Comparison of ENCODE assay signal across 28 mouse cellular contexts in genomic region chr11:95301772-95302171, GRCm38 (mm10). TPM values are rescaled to one million over a fixed set of nuclear protein-coding genes. Genes with fewer than 3 reads are reported as not detected.
A peak's percentile ranks its signal among the peaks of the same experiment; 100 is the strongest.
DNase-seq lines count a peak whose midpoint lies in the region; ATAC-seq and TF ChIP-seq lines count a peak whose summit lies in the region.
"Had no signal": no experiment of that assay in that cellular context is flagged by ENCODE, and none has a peak within 500 bp of the region (broad histone marks: within the 10 kb centered on the region; RNA-seq: fewer than 3 reads in every experiment).

No protein-coding gene starts in this region.

- peaks cover 6% of the 10 kb centered on the region for H3K36me3 ChIP-seq in kidney, adult 2 months (ENCODE audit: control insufficient read depth, insufficient read depth, low read length)
- peaks cover 83% of the 10 kb centered on the region for H3K36me3 ChIP-seq in ES-Bruce4 (ENCODE audit: control insufficient read depth, insufficient read depth, low read length, poor library complexity, severe bottlenecking)
- peaks cover 17% of the 10 kb centered on the region for H3K36me3 ChIP-seq in intestine, embryonic 16.5 days (ENCODE audit: control insufficient read depth, insufficient read depth, low read length)
- H3K36me3 ChIP-seq in embryonic facial prominence, embryonic 10.5 days (replicated peaks), result peaks cover 98% of the 10 kb centered on the region
- H3K36me3 ChIP-seq in neural tube, embryonic 15.5 days, result peaks cover 55% of the 10 kb centered on the region

- no peak overlapping the region for H3K4me2 ChIP-seq in intestine, embryonic 16.5 days (ENCODE audit: low read depth, low read length)
- H3K4me2 ChIP-seq in neural tube, embryonic 15.5 days, result no peak overlapping the region
- H3K4me2 ChIP-seq: embryonic facial prominence, embryonic 13.5 days; forebrain, embryonic 12.5 days; forebrain, embryonic 15.5 days; heart, embryonic 12.5 days; heart, embryonic 15.5 days; hindbrain, embryonic 14.5 days had no signal

- WGBS in kidney, adult 2 months, result 64% methylated on average over 3 of the region's 3 CpGs
- WGBS in intestine, embryonic 16.5 days, result 60% methylated on average over 3 of the region's 3 CpGs
- WGBS in embryonic facial prominence, embryonic 10.5 days, result 90% methylated on average over 3 of the region's 3 CpGs
- WGBS in neural tube, embryonic 15.5 days, result 54% methylated on average over 3 of the region's 3 CpGs

- no peak overlapping the region for H3K9ac ChIP-seq in ES-Bruce4 (ENCODE audit: low read depth, poor library complexity, severe bottlenecking)
- H3K9ac ChIP-seq in intestine, embryonic 16.5 days (ENCODE audit: low read depth, low read length), result no peak overlapping the region
- H3K9ac ChIP-seq in neural tube, embryonic 15.5 days (replicated peaks), result no peak overlapping the region
- H3K9ac ChIP-seq: embryonic facial prominence, embryonic 13.5 days; forebrain, embryonic 12.5 days; forebrain, embryonic 15.5 days; heart, embryonic 12.5 days; heart, embryonic 15.5 days; hindbrain, embryonic 14.5 days had no signal

- TF ChIP-seq POLR2A in kidney, adult 2 months (IDR thresholded peaks at IDR 0.05; ENCODE audit: low read depth, low read length), result no peak
- no peak for TF ChIP-seq POLR2A in ES-Bruce4 (IDR thresholded peaks at IDR 0.05; ENCODE audit: insufficient read depth, low read length)

- H3K4me1 ChIP-seq in kidney, adult 2 months (ENCODE audit: control insufficient read depth, insufficient read depth, low read length), result no peaks in the 10 kb centered on the region
- H3K4me1 ChIP-seq in ES-Bruce4 (ENCODE audit: control insufficient read depth, insufficient read depth, low read length), result no peaks in the 10 kb centered on the region
- H3K4me1 ChIP-seq in intestine, embryonic 16.5 days (ENCODE audit: control insufficient read depth, insufficient read depth, low read length), result peaks cover 7% of the 10 kb centered on the region; the same call in 1 of the 2 replicates
- no peaks in the 10 kb centered on the region for H3K4me1 ChIP-seq in embryonic facial prominence, embryonic 10.5 days
- no peaks in the 10 kb centered on the region for H3K4me1 ChIP-seq in neural tube, embryonic 15.5 days
- H3K4me1 ChIP-seq: embryonic facial prominence, embryonic 13.5 days; forebrain, embryonic 12.5 days; forebrain, embryonic 15.5 days; hindbrain, embryonic 10.5 days had no signal

- H3K4me3 ChIP-seq in kidney, adult 2 months (ENCODE audit: insufficient read depth, low read depth, low read length), result no peak overlapping the region
- H3K4me3 ChIP-seq in ES-Bruce4 (ENCODE audit: low read depth, low read length), result no peak overlapping the region
- H3K4me3 ChIP-seq in intestine, embryonic 16.5 days (ENCODE audit: low read length), result no peak overlapping the region
- no peak overlapping the region for H3K4me3 ChIP-seq in embryonic facial prominence, embryonic 10.5 days
- no peak overlapping the region for H3K4me3 ChIP-seq in neural tube, embryonic 15.5 days (replicated peaks)
- H3K4me3 ChIP-seq: embryonic facial prominence, embryonic 13.5 days; erythroblast, embryonic 14.5 days; forebrain, embryonic 12.5 days; forebrain, embryonic 15.5 days; heart, embryonic 12.5 days; heart, embryonic 15.5 days; hindbrain, embryonic 10.5 days had no signal

- DNase-seq in kidney, adult 2 months, result peak; percentile 28
- no peak for DNase-seq in kidney, postnatal 25 days
- peak; percentile 61 for DNase-seq in yolk sac, embryonic 10.5 days (ENCODE audit: low spot score)
- DNase-seq in embryonic facial prominence, embryonic 10.5 days (ENCODE audit: low spot score), result no peak
- DNase-seq: adrenal gland, postnatal 10 days; adrenal gland, postnatal 36 days; cerebellum, adult 11 months; cerebellum, adult 2 months; cerebellum, adult 9-11 months; cerebellum, postnatal 25 days; gastrocnemius, postnatal 25 days; heart, adult 18-20 months; heart, postnatal 10 days; heart, postnatal 36 days had no signal

- no peaks in the 10 kb centered on the region for H3K27me3 ChIP-seq in kidney, adult 2 months (replicated peaks; ENCODE audit: control insufficient read depth, insufficient read depth, low read length)
- H3K27me3 ChIP-seq in ES-Bruce4 (ENCODE audit: control insufficient read depth, insufficient read depth, low read length, poor library complexity, severe bottlenecking), result no peaks in the 10 kb centered on the region
- H3K27me3 ChIP-seq in intestine, embryonic 16.5 days (replicated peaks; ENCODE audit: control insufficient read depth, insufficient read depth, low read length), result no peaks in the 10 kb centered on the region
- no peaks in the 10 kb centered on the region for H3K27me3 ChIP-seq in embryonic facial prominence, embryonic 10.5 days (replicated peaks; ENCODE audit: low read depth, poor library complexity, severe bottlenecking)
- H3K27me3 ChIP-seq in neural tube, embryonic 15.5 days (replicated peaks), result no peaks in the 10 kb centered on the region
- H3K27me3 ChIP-seq: embryonic facial prominence, embryonic 13.5 days; forebrain, embryonic 12.5 days; forebrain, embryonic 15.5 days; heart, embryonic 12.5 days; heart, embryonic 15.5 days; Patski had no signal

- peak; percentile 96 for ATAC-seq in intestine, embryonic 16.5 days
- ATAC-seq in neural tube, embryonic 15.5 days (ENCODE audit: low FRiP score), result no peak
- ATAC-seq: forebrain, embryonic 15.5 days; Patski had no signal

- TF ChIP-seq EP300 in ES-Bruce4 (IDR thresholded peaks at IDR 0.05; ENCODE audit: insufficient read depth, low read depth, low read length), result no peak

- H3K9me3 ChIP-seq in ES-Bruce4 (replicated peaks; ENCODE audit: control insufficient read depth, insufficient read depth, low read length, poor library complexity, severe bottlenecking), result no peaks in the 10 kb centered on the region
- no peaks in the 10 kb centered on the region for H3K9me3 ChIP-seq in intestine, embryonic 16.5 days (ENCODE audit: control insufficient read depth, low read length)
- no peaks in the 10 kb centered on the region for H3K9me3 ChIP-seq in embryonic facial prominence, embryonic 10.5 days
- H3K9me3 ChIP-seq in neural tube, embryonic 15.5 days (replicated peaks), result no peaks in the 10 kb centered on the region
- H3K9me3 ChIP-seq: embryonic facial prominence, embryonic 13.5 days; forebrain, embryonic 12.5 days; forebrain, embryonic 15.5 days; G1E; heart, embryonic 12.5 days; heart, embryonic 15.5 days; hindbrain, embryonic 10.5 days had no signal

- H3K27ac ChIP-seq in kidney, adult 2 months (ENCODE audit: insufficient read depth, low read depth, low read length), result no peak overlapping the region
- 0 out of 2 replicates have a peak overlapping the region, but pooled peaks have one; percentile 34 for H3K27ac ChIP-seq in ES-Bruce4 (ENCODE audit: insufficient read depth, low read length)
- H3K27ac ChIP-seq in intestine, embryonic 16.5 days (ENCODE audit: low read length), result peak overlapping the region; percentile 83
- H3K27ac ChIP-seq in embryonic facial prominence, embryonic 10.5 days (replicated peaks), result no peak overlapping the region
- H3K27ac ChIP-seq in neural tube, embryonic 15.5 days (replicated peaks), result no peak overlapping the region
- H3K27ac ChIP-seq: embryonic facial prominence, embryonic 13.5 days; forebrain, embryonic 12.5 days; forebrain, embryonic 15.5 days; heart, embryonic 15.5 days; hindbrain, embryonic 10.5 days; hindbrain, embryonic 14.5 days had no signal

- no peak for TF ChIP-seq CTCF in kidney, adult 2 months (conservative IDR thresholded peaks at IDR 0.05; ENCODE audit: insufficient read depth, insufficient read length, low read depth, low read length)
- TF ChIP-seq CTCF in ES-Bruce4 (IDR thresholded peaks at IDR 0.05; ENCODE audit: low read depth, low read length), result no peak

RNA-seq across cellular contexts. Expression of gene Kat7, which starts 8.3 kb away (rescaled TPM):
- 27.3 and 30.0 TPM in 2 replicates for polyA plus RNA-seq in kidney, adult 2 months (2012; rRNA removed)
- polyA plus RNA-seq in ES-Bruce4 (2011; ENCODE audit: insufficient read depth, insufficient read length, low read depth, missing spikeins), result 129 and 133 TPM in 2 replicates
- 61.1 and 64.5 TPM in 2 replicates for polyA plus RNA-seq in intestine, embryonic 16.5 days (2015; fragmentation: Nextera tagmentation; extraction: Ambion mirVana)
- polyA plus RNA-seq in embryonic facial prominence, embryonic 10.5 days (2016; fragmentation: Nextera tagmentation; extraction: Ambion mirVana), result 84.2 and 96.8 TPM in 2 replicates
- 56.8 and 63.6 TPM in 2 replicates for polyA plus RNA-seq in neural tube, embryonic 15.5 days (2015; fragmentation: Nextera tagmentation; extraction: Ambion mirVana)

RNA-seq across cellular contexts. Expression of gene Fam117a, which starts 35.0 kb away (rescaled TPM):
- polyA plus RNA-seq in kidney, adult 2 months (2012; rRNA removed), result 20.8 and 22.7 TPM in 2 replicates
- 32.4 and 36.2 TPM in 2 replicates for polyA plus RNA-seq in ES-Bruce4 (2011; ENCODE audit: insufficient read depth, insufficient read length, low read depth, missing spikeins)
- polyA plus RNA-seq in intestine, embryonic 16.5 days (2015; fragmentation: Nextera tagmentation; extraction: Ambion mirVana), result 8.3 and 8.8 TPM in 2 replicates
- polyA plus RNA-seq in embryonic facial prominence, embryonic 10.5 days (2016; fragmentation: Nextera tagmentation; extraction: Ambion mirVana), result 10.9 and 11.9 TPM in 2 replicates
- 2.4 and 4.3 TPM in 2 replicates for polyA plus RNA-seq in neural tube, embryonic 15.5 days (2015; fragmentation: Nextera tagmentation; extraction: Ambion mirVana)

RNA-seq across cellular contexts. Expression of gene Tac4, which starts 40.4 kb away (rescaled TPM):
- 0.09 TPM in 1 of 2 replicates, not detected in the other for polyA plus RNA-seq in kidney, adult 2 months (2012; rRNA removed)
- not detected in 2 replicates for polyA plus RNA-seq in ES-Bruce4 (2011; ENCODE audit: insufficient read depth, insufficient read length, low read depth, missing spikeins)
- polyA plus RNA-seq in intestine, embryonic 16.5 days (2015; fragmentation: Nextera tagmentation; extraction: Ambion mirVana), result not detected in 2 replicates
- polyA plus RNA-seq in embryonic facial prominence, embryonic 10.5 days (2016; fragmentation: Nextera tagmentation; extraction: Ambion mirVana), result 0.16 TPM in 1 of 2 replicates, not detected in the other
- polyA plus RNA-seq in neural tube, embryonic 15.5 days (2015; fragmentation: Nextera tagmentation; extraction: Ambion mirVana), result 0.20 TPM in 1 of 2 replicates, not detected in the other
- polyA plus RNA-seq: embryonic facial prominence, embryonic 13.5 days; erythroblast, embryonic 14.5 days; forebrain, embryonic 15.5 days; G1E; gonadal fat pad, adult 2 months; heart, embryonic 12.5 days; heart, embryonic 15.5 days; hindbrain, embryonic 10.5 days; hindbrain, embryonic 14.5 days; Patski had no signal

Comparison
In these comparisons a context has a peak if more than half of its experiments do, and no peak if none do; other contexts are left out.
1. DNase-seq: peak in kidney, adult 2 months (single experiment) and yolk sac, embryonic 10.5 days (single experiment); none in kidney, postnatal 25 days (0 of 2) and embryonic facial prominence, embryonic 10.5 days (single experiment).
2. H3K27ac ChIP-seq: peak in ES-Bruce4 (single experiment) and intestine, embryonic 16.5 days (single experiment); none in kidney, adult 2 months (single experiment), embryonic facial prominence, embryonic 10.5 days (single experiment) and neural tube, embryonic 15.5 days (single experiment).